Mouse (Mus musculus): ENCODE data around the gene Dgka. TPM values are rescaled to one million over a fixed set of nuclear protein-coding genes. Genes with fewer than 3 reads are reported as not detected.

Dgka gene
- polyA plus RNA-seq, 1 experiment, result 71.0 TPM

Other genes with a start within 250 kb of the Dgka start
- 3.0 and 3.3 TPM in 2 replicates for gene Myl6b, start 246.2 kb downstream of the Dgka start, polyA plus RNA-seq (2012; rRNA removed)
- 56.9 and 61.6 TPM in 2 replicates for gene Esyt1, start 219.0 kb downstream of the Dgka start, polyA plus RNA-seq (2012; rRNA removed)
- gene Zc3h10, start 197.1 kb downstream of the Dgka start, polyA plus RNA-seq (2012; rRNA removed), result 12.5 TPM in 2 replicates
- 2,645 and 3,313 TPM in 2 replicates for gene Rpl41, start 195.6 kb downstream of the Dgka start, polyA plus RNA-seq (2012; rRNA removed)
- gene Pa2g4, start 178.9 kb downstream of the Dgka start, polyA plus RNA-seq (2012; rRNA removed), result 74.1 and 75.9 TPM in 2 replicates
- 25.1 and 27.0 TPM in 2 replicates for gene Erbb3, start 155.2 kb downstream of the Dgka start, polyA plus RNA-seq (2012; rRNA removed)
- gene Rps26, start 118.1 kb downstream of the Dgka start, polyA plus RNA-seq (2012; rRNA removed), result 1,064 and 1,154 TPM in 2 replicates
- 1.4 and 2.3 TPM in 2 replicates for gene Ikzf4, start 98.9 kb downstream of the Dgka start, polyA plus RNA-seq (2012; rRNA removed)
- gene Suox, start 70.8 kb downstream of the Dgka start, polyA plus RNA-seq (2012; rRNA removed), result 19.2 and 21.0 TPM in 2 replicates
- 101 and 107 TPM in 2 replicates for gene Rab5b, start 48.6 kb downstream of the Dgka start, polyA plus RNA-seq (2012; rRNA removed)
- gene Pmel, start 40.7 kb downstream of the Dgka start, polyA plus RNA-seq (2012; rRNA removed), result 0.72 and 0.95 TPM in 2 replicates
- 23.6 and 32.4 TPM in 2 replicates for gene Cdk2, start 39.8 kb downstream of the Dgka start, polyA plus RNA-seq (2012; rRNA removed)
- 32.9 and 36.9 TPM in 2 replicates for gene Pym1, start 3.0 kb upstream of the Dgka start, polyA plus RNA-seq (2012; rRNA removed)
- gene Mmp19, start 46.1 kb upstream of the Dgka start, polyA plus RNA-seq (2012; rRNA removed), result 19.8 and 22.1 TPM in 2 replicates
- gene Dnajc14, start 59.2 kb upstream of the Dgka start, polyA plus RNA-seq (2012; rRNA removed), result 19.0 and 31.0 TPM in 2 replicates
- 32.2 and 41.0 TPM in 2 replicates for gene Tmem198b, start 59.5 kb upstream of the Dgka start, polyA plus RNA-seq (2012; rRNA removed)
- gene Sarnp, start 72.5 kb upstream of the Dgka start, polyA plus RNA-seq (2012; rRNA removed), result 78.5 and 79.8 TPM in 2 replicates
- 50.2 and 65.7 TPM in 2 replicates for gene Ormdl2, start 76.8 kb upstream of the Dgka start, polyA plus RNA-seq (2012; rRNA removed)
- gene Gdf11, start 146.9 kb upstream of the Dgka start, polyA plus RNA-seq (2012; rRNA removed), result 1.7 and 2.3 TPM in 2 replicates
- 337 and 381 TPM in 2 replicates for gene Cd63, start 156.1 kb upstream of the Dgka start, polyA plus RNA-seq (2012; rRNA removed)
- 24.2 and 35.0 TPM in 2 replicates for gene Rdh5, start 178.0 kb upstream of the Dgka start, polyA plus RNA-seq (2012; rRNA removed)
- gene Bloc1s1, start 179.2 kb upstream of the Dgka start, polyA plus RNA-seq (2012; rRNA removed), result 286 and 328 TPM in 2 replicates
- gene Itga7, start 189.0 kb upstream of the Dgka start, polyA plus RNA-seq (2012; rRNA removed), result 44.5 TPM in 2 replicates
- gene Mettl7b, start 216.1 kb upstream of the Dgka start, polyA plus RNA-seq (2012; rRNA removed), result 0.65 and 1.1 TPM in 2 replicates
- gene Olfr9, start 244.6 kb upstream of the Dgka start, polyA plus RNA-seq (2012; rRNA removed), result not detected in 2 replicates